Mouse (Mus musculus) midbrain, embryonic 12.5 days (tissue): ENCODE measurements around the gene Ky. TPM values are rescaled to one million over a fixed set of nuclear protein-coding genes. Genes with fewer than 3 reads are reported as not detected.

Source experiments
- ATAC-seq: fragments of 200-750 bp; cut with Nextera tagmentation; 2 replicates; pipeline ENCODE4 v1.8.0; 2017; ENCODE audit warnings: low read depth, moderate TSS enrichment, moderate library complexity; ENCODE audit not compliant: low FRiP score
- H3K27ac ChIP-seq: fragments of 300-500 bp; sonication (generic); replicated peaks from 2 replicates; pipeline ENCODE4 v1.5.1; 2016; ENCODE audit warnings: mild to moderate bottlenecking
- H3K27me3 ChIP-seq: fragments of 300-500 bp; sonication (generic); 2 replicates; pipeline ENCODE4 v1.6.1; 2016; ENCODE audit warnings: mild to moderate bottlenecking
- H3K36me3 ChIP-seq: fragments of 300-500 bp; sonication (generic); 2 replicates; pipeline ENCODE4 v1.6.1; 2016
- H3K4me1 ChIP-seq: fragments of 300-500 bp; sonication (generic); 2 replicates; pipeline ENCODE4 v1.6.1; 2016
- H3K4me2 ChIP-seq: fragments of 300-500 bp; sonication (generic); replicated peaks from 2 replicates; pipeline ENCODE4 v1.6.1; 2016; ENCODE audit warnings: mild to moderate bottlenecking, moderate library complexity
- H3K4me3 ChIP-seq: fragments of 300-500 bp; sonication (generic); 2 replicates; pipeline ENCODE4 v1.5.1; 2016; ENCODE audit warnings: mild to moderate bottlenecking
- H3K9ac ChIP-seq: fragments of 300-500 bp; sonication (generic); replicated peaks from 2 replicates; pipeline ENCODE4 v1.6.1; 2016; ENCODE audit warnings: mild to moderate bottlenecking, moderate library complexity
- H3K9me3 ChIP-seq: fragments of 300-500 bp; sonication (generic); 2 replicates; pipeline ENCODE4 v1.6.1; 2016; ENCODE audit warnings: mild to moderate bottlenecking
- WGBS: fragments of 180-500 bp; shearing (Covaris S2); methylation state at CpG from one replicate; pipeline ENCODE4 v1.1.7; 2016; 5-methylcytosine and 5-hydroxymethylcytosine counted together
- polyA plus RNA-seq: library from polyadenylated mRNA; unstranded; fragments of >200 nt; fragmentation: Nextera tagmentation; extraction: Ambion mirVana; gene quantifications from 2 replicates; pipeline ENCODE4 v1.2.1, GENCODE M21; 2016

The Ky gene
- polyA plus RNA-seq, 1 experiment from 2014 or later: 0.61 TPM

DNA sequence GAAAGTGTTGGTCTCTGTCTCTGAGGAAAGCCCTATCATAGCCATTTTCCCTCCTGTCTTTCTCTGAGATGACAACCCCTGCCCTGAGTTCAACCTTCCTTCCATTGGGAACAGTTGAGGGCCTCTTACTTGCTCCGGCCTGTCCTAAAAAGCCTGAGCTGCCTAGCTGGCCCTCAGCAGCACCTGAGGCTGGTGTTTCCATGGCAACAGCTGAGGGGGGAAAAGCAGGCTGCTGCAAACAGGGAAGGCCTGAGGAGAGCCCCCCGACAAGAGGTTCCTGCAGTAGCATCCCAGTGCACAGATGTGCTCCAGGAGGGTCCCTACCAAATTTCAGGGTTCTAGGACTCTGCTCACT lies 38.2 kb downstream of the Ky start:
- Histone ChIP-seq H3K27me3 (peaks cover 61% of the 10 kb centered on the region), H3K4me1 (peaks cover 39% of the 10 kb centered on the region), H3K9ac (0 out of 2 replicates have a peak overlapping the region, but pooled peaks have one; percentile 57), H3K27ac (peak overlapping the region; percentile 88), H3K4me2 (peak overlapping the region; percentile 68), H3K9me3 (no peaks in the 10 kb centered on the region), H3K36me3 (no peaks in the 10 kb centered on the region), H3K4me3 (no peak overlapping the region)
- WGBS: 23% methylated on average over 2 of the region's 2 CpGs
- ATAC-seq: no peak

- 8% methylated on average over 11 of the region's 11 CpGs for WGBS
- H3K4me1 ChIP-seq: peaks cover 39% of the 10 kb centered on the region
- H3K4me3 ChIP-seq: peak overlapping the region; percentile 39
- H3K27me3 ChIP-seq: peaks cover 63% of the 10 kb centered on the region
- no peaks in the 10 kb centered on the region for H3K36me3 ChIP-seq
- H3K27ac ChIP-seq: peak overlapping the region; percentile 88
- H3K4me2 ChIP-seq: peak overlapping the region; percentile 68
- H3K9ac ChIP-seq: peak overlapping the region; percentile 57
- ATAC-seq: peak; percentile 84
- H3K9me3 ChIP-seq: no peaks in the 10 kb centered on the region
These were observed 38.7 kb downstream of the Ky start for GRCm38 (mm10) chr9:102544116-102544772.

GRCm38 (mm10) chr9:102544773-102545366 lies 39.3 kb downstream of the Ky start:
- Histone ChIP-seq H3K4me3 (peak overlapping the region; percentile 39), H3K9me3 (no peaks in the 10 kb centered on the region), H3K4me1 (peaks cover 39% of the 10 kb centered on the region), H3K27me3 (peaks cover 65% of the 10 kb centered on the region), H3K4me2 (peak overlapping the region; percentile 68), H3K27ac (peak overlapping the region; percentile 88), H3K9ac (peak overlapping the region; percentile 57), H3K36me3 (no peaks in the 10 kb centered on the region)
- ATAC-seq: peak; percentile 68
- under 1% methylated on average over 26 of the region's 26 CpGs for WGBS

DNA sequence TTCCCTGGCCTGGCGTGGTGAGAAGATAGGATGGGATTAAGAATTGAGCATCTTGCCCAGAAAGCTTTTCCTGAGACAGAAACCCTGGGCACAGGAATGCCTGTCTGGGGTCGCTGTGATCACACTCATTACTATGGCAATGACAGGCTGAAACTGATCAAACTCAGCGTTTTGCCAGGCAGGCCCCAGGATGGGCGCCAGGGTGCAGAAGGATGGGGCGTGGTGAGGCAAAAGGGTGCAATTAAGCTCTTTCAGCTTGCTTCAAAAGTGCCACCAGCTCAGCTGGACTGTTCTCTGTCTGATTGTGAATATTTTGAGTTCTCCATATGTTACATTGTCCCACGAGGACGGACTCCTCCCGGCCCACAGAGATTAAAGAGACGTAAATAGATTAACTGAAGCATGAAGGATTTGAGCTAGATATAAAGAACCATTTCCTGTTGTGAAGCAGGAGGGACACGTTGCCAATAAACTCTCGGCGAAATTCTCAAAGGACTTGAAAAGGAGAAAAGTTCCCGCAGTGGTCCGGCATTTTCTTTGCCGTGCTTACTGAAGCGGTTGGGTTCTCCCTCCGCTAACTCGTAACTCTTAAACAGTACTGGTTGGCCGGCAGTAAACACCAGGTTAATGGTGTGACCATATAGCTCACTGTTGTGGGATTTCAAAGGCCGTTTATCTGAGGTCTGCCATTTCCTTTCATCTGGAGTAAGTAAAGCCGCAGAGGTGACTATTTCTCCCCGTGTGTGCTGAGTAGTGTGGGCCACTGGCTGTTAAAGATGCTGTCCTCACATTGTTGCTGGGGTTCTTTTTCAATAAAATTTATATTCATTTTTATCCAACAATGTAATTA lies 40.1 kb downstream of the Ky start:
- Histone ChIP-seq H3K4me3 (peak overlapping the region; percentile 39), H3K9me3 (no peaks in the 10 kb centered on the region), H3K27me3 (peaks cover 70% of the 10 kb centered on the region), H3K4me1 (peaks cover 39% of the 10 kb centered on the region), H3K36me3 (no peaks in the 10 kb centered on the region), H3K9ac (no peak overlapping the region), H3K27ac (peak overlapping the region; percentile 88), H3K4me2 (peak overlapping the region; percentile 68)
- 12% methylated on average over 22 of the region's 22 CpGs for WGBS
- peak; percentile 63 for ATAC-seq

DNA sequence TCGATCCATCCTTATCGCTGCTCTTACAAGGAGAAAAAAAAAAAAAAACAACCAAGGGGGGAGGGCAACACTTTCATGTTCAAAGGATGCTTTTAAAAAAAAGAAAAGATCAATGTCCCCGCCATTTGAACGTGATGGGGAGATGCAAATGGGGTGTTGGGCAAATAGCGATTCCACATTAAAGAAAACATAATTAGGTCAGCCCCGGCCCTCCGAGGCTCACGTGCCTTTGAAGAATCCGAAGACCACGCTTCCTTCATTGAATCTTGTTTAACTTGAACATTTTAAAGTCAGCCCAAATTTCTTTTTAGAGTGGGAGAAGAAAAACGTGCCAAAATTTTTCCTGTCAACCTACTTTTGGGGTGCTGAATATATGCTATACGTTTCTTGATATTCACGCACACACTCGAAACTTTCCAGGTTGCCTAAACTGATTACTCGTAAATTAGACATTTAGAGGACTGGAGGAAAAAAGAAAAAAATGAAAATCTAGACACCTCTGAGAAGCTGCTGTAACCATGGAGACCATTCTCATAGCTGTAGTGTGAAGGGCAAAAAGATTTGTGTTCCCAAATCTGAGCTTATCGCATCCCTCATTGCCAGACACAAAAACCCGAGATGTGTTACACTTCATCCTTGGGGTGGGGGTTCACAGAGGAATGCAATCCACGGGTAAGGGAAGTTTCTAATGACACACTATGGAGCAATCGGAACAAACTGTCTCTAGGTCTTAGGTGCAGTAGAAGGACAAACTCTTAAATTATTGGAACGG lies 40.9 kb downstream of the Ky start:
- Histone ChIP-seq H3K36me3 (no peaks in the 10 kb centered on the region), H3K9ac (no peak overlapping the region), H3K27ac (0 out of 2 replicates have a peak overlapping the region, but pooled peaks have one; percentile 42), H3K4me2 (peak overlapping the region; percentile 68), H3K9me3 (no peaks in the 10 kb centered on the region), H3K4me3 (no peak overlapping the region), H3K4me1 (peaks cover 39% of the 10 kb centered on the region), H3K27me3 (peaks cover 72% of the 10 kb centered on the region)
- 36% methylated on average over 20 of the region's 20 CpGs for WGBS
- no peak for ATAC-seq

GRCm38 (mm10) chr9:102547028-102547354 lies 41.4 kb downstream of the Ky start:
- WGBS: 13% methylated on average over 7 of the region's 7 CpGs
- no peaks in the 10 kb centered on the region for H3K9me3 ChIP-seq
- H3K9ac ChIP-seq: no peak overlapping the region
- H3K36me3 ChIP-seq: no peaks in the 10 kb centered on the region
- peaks cover 39% of the 10 kb centered on the region for H3K4me1 ChIP-seq
- H3K27me3 ChIP-seq: peaks cover 71% of the 10 kb centered on the region
- ATAC-seq: no peak
- 0 out of 2 replicates have a peak overlapping the region, but pooled peaks have one; percentile 42 for H3K27ac ChIP-seq
- peak overlapping the region; percentile 13 for H3K4me2 ChIP-seq
- no peak overlapping the region for H3K4me3 ChIP-seq

DNA sequence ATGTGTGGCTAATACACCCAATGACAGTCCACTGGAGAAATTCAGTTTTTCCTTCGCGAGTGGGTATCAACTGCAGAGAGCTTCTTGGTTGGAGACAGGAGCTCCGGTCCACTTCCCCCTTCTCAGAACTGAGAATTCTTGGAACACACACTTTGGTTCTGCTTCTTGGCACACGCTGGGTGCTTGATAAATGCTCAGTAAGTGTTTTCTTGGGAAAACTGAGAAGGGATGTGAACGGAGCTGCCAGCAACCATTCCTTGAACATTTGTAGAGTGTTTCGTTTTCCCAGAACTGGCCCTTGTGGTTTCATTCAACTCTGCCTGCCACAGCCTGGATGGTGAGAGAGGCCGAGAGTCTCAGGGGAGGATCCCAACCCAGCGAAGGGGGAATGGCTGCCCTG lies 43.7 kb downstream of the Ky start:
- Histone ChIP-seq H3K9me3 (no peaks in the 10 kb centered on the region), H3K9ac (no peak overlapping the region), H3K4me2 (no peak overlapping the region), H3K27me3 (peaks cover 49% of the 10 kb centered on the region), H3K27ac (no peak overlapping the region), H3K4me3 (no peak overlapping the region), H3K36me3 (no peaks in the 10 kb centered on the region), H3K4me1 (peaks cover 27% of the 10 kb centered on the region)
- ATAC-seq: no peak
- 92% methylated on average over 8 of the region's 8 CpGs for WGBS

GRCm38 (mm10) chr9:102551771-102552170 lies 46.2 kb downstream of the Ky start:
- WGBS: 86% methylated on average over 10 of the region's 10 CpGs
- H3K36me3 ChIP-seq: no peaks in the 10 kb centered on the region
- H3K27ac ChIP-seq: no peak overlapping the region
- no peak overlapping the region for H3K4me3 ChIP-seq
- ATAC-seq: no peak
- H3K9ac ChIP-seq: no peak overlapping the region
- no peak overlapping the region for H3K4me2 ChIP-seq
- H3K27me3 ChIP-seq: peaks cover 47% of the 10 kb centered on the region
- H3K4me1 ChIP-seq: peaks cover 7% of the 10 kb centered on the region
- H3K9me3 ChIP-seq: no peaks in the 10 kb centered on the region

DNA sequence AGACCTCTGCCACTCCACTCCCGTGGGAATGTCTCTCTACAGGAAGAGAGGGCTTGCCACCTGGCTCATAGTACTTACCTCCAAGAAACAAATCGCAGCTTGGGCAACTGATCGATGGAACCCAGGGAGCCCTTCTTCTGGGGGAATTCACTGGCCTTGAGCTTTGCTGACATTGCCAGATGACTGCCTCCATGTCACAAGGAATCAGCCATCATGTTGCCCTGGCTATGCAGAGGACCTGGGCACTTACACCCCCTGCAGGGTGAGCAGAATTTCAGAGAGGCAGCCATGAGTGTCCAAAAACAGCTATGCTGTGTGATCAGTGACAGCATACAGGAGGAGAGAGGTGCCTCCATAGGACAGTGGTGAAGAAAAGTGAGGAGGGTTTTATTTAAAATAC lies 48.2 kb downstream of the Ky start:
- no peak for ATAC-seq
- 80% methylated on average over 3 of the region's 3 CpGs for WGBS
- Histone ChIP-seq H3K27ac (no peak overlapping the region), H3K36me3 (no peaks in the 10 kb centered on the region), H3K9me3 (no peaks in the 10 kb centered on the region), H3K27me3 (peaks cover 27% of the 10 kb centered on the region), H3K4me1 (no peaks in the 10 kb centered on the region), H3K9ac (no peak overlapping the region), H3K4me3 (no peak overlapping the region), H3K4me2 (no peak overlapping the region)

- Histone ChIP-seq H3K9me3 (no peaks in the 10 kb centered on the region), H3K27ac (no peak overlapping the region), H3K4me1 (no peaks in the 10 kb centered on the region), H3K27me3 (no peaks in the 10 kb centered on the region), H3K4me2 (no peak overlapping the region), H3K4me3 (no peak overlapping the region), H3K36me3 (no peaks in the 10 kb centered on the region), H3K9ac (no peak overlapping the region)
- no peak for ATAC-seq
- 94% methylated on average over 3 of the region's 3 CpGs for WGBS
These were observed 52.9 kb downstream of the Ky start for GRCm38 (mm10) chr9:102558463-102558862.

DNA sequence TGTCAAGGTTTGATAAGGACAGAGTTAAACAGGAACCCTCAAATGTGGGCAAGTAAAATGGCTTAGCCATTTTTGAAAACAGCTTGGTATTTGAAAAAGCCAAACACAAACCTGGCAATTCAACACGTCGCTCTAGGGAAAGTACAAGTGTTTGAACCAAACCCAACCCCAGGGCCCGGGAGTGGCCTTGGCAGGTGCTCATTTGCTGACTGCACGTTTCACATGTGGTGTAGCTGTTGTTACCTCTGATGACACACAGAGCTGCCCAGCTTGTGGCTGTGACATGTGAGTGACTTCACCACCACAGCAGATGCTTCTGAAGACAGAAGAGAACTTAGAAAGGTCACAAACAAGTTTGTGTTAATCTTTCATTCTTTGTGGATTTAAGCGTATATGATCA lies 67.3 kb downstream of the Ky start:
- Histone ChIP-seq H3K27ac (no peak overlapping the region), H3K27me3 (no peaks in the 10 kb centered on the region), H3K36me3 (no peaks in the 10 kb centered on the region), H3K4me2 (no peak overlapping the region), H3K9me3 (no peaks in the 10 kb centered on the region), H3K4me1 (peaks cover 7% of the 10 kb centered on the region; the same call in 1 of the 2 replicates), H3K4me3 (no peak overlapping the region), H3K9ac (no peak overlapping the region)
- ATAC-seq: no peak
- 82% methylated on average over 5 of the region's 5 CpGs for WGBS
